Mouse (Mus musculus): ENCODE measurements around the gene Msln.

Gene Msln

GRCm38 (mm10) chr17:25754241-25754640, at the start of gene Msln:
Msln (minus strand) TSS chr17:25754378.
- DNase-seq (ENCODE audit: low read depth): no peak

DNA sequence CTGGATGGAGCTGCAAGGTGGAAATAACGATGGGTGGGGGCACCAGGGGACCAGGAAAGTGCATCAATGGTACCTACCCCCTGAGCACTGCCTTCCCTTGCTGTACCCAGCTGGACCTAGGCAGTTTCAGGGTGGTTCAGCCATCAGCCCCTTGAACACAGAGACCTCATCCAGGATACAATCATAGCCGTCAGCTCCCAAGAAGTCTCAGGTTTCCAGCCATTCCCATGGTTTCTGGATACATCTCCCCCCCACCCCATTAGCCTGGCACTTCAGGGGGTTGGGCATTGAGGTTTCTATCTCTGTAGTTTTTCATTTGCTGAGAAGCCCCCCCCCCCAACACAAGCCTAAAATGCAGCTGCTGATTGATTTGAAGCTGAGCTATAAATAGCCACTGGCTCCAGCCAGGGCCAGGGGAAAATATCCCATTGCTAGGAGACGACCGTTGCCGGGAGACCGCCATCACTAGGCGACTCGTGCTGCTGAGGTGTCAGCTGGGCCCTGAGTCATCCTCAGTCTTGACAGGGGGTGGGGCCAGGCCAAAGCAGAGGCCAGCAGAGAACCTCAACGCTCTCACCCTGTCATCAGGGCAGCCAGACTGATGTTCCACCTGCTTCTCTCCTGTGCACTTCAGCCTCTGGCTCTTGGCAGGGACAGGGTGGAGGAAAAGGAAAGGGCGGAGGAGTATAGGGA, 48.8 kb upstream of the Msln start:
- DNase-seq (ENCODE audit: low read depth): no peak

- peak; percentile 74 for DNase-seq (ENCODE audit: low read depth)
Measured at GRCm38 (mm10) chr17:25801029-25801428, 46.9 kb upstream of the Msln start.

GRCm38 (mm10) chr17:25796951-25797369, 42.8 kb upstream of the Msln start, which contains the start of gene Metrn:
Metrn (minus strand) TSS chr17:25797136.
- DNase-seq (ENCODE audit: low read depth): peak; percentile 86

DNA sequence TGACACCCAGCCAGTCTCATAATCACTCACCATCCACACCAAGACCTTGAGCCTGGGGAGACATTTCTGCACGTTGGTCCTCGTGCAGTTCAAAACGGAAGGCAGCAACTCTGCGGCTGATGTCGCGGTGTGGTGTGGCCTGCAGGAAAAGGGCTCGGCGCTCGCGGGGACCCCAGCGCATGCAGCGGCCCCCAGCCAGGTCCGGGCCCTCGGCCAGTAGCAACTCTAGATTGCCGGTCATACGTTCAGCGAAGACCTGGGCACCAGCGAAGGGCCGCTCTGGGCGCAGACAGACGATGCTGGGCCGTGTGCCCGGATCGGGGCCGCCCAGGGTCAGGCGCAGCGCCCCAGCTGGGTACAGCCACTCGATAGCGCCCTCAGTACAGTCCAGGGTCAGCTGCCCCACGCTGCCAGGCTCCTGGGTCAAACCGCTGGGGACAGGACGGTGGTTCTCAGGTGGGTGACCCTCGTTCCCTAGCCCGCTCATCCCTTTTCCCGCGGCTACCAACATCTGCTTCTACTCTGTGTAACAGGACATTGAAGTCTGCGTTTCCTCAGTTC, 42.1 kb upstream of the Msln start:
- DNase-seq (ENCODE audit: low read depth): no peak

DNA sequence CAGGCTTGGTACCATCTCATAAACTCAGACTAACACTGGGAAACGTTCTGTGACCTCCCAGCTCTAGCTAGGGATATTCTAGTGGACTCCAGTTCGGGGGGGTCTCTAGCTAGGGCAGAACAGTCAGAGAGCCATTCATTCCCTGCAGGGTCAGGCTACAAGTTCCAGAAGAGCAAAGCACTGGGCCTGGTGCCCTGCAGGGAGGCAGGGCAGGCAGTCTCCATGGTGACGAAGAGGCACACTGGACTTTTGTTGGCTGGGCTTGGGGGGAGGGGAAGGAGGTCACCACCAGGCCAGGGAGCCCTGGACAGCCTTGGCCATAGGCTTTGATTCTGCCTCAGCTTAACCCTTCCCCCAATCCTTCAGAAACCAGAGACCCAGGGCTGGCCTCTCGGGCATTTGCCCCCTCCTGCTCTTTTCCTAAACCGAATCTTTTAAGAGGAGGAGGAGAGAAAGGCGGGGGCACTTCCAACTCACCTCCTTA, 41.5 kb upstream of the Msln start, which contains the start of gene AC134908.4:
AC134908.4 (minus strand) TSS at position 51 of the 484 bp plus-strand sequence.
- no peak for DNase-seq (ENCODE audit: low read depth)

DNA sequence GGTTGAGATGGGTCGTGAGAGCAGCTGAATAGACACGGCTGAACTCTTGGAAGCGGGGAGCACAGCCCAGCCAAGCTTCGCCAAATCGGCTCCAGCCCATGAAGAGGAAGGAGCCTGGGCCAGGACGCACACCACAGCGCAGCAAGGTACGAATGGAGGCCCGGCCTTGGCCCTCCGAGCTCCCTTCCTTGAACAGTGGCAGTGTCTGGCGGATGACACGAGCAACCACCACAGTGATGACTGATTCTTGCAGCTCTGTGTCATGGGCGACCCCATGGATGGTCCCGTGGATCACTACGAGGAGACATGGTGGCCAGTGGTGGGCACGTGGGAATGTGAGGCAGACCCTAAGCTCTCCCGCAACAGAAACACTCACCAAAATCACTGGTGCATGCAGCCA, 40.8 kb upstream of the Msln start:
- DNase-seq (ENCODE audit: low read depth): no peak

DNA sequence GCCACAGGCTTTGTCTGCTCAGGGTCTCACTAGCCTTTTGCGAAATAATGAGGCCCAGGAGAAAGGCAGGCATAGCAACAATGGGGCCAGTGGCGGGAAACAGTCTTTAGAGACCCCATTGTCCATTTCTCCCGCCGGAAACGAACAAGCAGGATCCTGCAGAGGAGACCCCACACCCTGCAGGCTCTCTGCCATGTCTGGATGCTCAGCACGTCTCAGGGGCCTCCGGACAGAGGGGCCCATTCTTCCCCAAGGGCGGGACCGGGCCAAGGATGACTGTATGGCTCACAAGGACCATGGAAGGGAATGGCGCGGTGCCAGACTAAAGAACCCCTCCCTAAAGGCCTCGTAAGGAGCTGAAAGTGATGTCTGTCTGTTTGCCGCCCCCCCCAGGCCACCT, 40.0 kb upstream of the Msln start:
- DNase-seq (ENCODE audit: low read depth): no peak

GRCm38 (mm10) chr17:25792615-25793014, 38.4 kb upstream of the Msln start, which contains the start of gene Fam173a:
Fam173a (minus strand) TSS chr17:25792901.
- DNase-seq (ENCODE audit: low read depth): peak; percentile 58

DNA sequence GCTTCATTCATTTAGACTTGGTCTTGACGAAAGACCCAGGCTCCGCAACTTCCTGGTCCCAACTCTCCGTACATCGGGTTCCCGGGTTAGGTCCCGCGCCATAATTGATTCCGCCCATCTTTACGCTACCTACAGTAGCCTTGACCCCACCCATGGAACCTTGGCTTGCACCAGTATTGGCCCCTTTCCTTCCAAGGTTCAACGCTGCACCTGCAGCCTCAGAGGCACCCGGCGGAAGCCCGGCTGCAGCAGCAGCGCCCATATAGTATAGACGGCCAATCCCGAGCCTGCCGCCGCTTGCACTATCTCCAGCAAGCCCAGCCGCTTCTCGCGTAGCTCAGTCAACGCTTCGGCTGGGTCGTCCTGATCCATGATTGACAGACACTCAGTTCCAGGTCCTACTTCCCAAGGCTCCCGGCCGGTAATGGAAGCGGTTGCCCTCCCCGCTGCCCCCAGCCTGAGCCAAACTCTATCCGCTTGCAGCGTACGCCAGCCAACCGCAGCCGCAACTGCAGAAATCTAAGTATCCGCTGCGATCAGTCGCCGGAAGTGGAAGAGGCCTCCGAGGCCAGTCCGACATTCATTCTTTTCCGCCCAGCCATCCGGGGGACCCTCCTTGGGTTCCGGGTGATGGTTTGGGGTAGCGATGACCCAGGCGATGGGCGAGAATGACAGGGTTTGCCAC, 37.8 kb upstream of the Msln start:
- DNase-seq (ENCODE audit: low read depth): peak; percentile 86

DNA sequence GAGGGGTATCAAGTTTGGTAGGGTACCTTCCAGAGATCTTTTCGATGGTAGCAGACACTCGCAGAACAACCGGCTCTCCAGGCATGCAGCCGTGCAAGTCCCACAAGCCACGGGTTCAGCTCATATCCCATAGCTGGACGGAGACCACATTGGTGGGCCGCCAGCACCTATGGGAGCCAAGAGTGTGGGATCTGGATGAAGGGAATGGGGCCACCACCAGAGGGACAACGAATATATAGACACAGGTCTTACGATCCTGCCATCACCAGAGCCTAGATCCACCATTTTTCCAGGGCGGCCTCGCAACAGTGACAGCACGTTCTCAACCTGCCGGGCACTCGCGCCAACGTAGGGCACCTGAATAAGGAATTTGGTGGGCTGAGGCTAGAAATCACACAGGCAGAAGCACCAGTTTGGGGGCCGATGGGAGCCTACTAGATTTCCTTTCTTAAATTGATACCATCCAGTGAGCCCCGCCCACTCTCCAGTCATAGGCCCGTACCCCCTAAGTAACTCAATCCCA, 37.2 kb upstream of the Msln start:
- no peak for DNase-seq (ENCODE audit: low read depth)

- DNase-seq (ENCODE audit: low read depth): no peak
Measured at GRCm38 (mm10) chr17:25786781-25787504, 32.8 kb upstream of the Msln start.

- DNase-seq (ENCODE audit: low read depth): no peak
Measured at GRCm38 (mm10) chr17:25786280-25786679, 32.1 kb upstream of the Msln start, which contains the start of gene Ccdc78. Ccdc78 (plus strand) TSS chr17:25786580.

DNA sequence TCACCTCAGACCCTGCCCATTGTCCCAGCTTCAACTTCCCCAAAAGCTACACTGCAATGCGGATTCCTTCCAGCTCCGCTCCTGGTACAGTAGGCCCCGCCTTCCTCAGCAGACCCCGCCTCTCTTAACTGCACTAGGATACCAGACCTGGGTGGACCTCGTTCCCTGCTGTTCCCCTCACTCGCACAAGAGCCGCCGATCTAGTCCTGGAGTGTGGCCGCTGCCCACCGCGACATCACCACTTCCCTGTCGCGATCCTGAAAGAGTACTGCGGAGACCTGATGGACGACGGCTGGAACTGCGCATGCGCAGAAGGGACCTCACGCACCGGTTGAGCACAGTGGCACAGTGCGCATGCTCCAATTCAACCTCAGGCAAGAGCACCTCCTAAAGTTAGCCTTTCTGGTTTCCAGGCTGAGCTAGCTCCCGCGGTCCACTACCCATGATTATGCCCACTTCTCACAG, 31.1 kb upstream of the Msln start, which contains the start of gene Haghl:
Haghl (minus strand) TSS at position 393 of the 465 bp plus-strand sequence.
- peak; percentile 97 for DNase-seq (ENCODE audit: low read depth)

GRCm38 (mm10) chr17:25783861-25784574, 29.8 kb upstream of the Msln start:
- no peak for DNase-seq (ENCODE audit: low read depth)

GRCm38 (mm10) chr17:25783086-25783485, 28.9 kb upstream of the Msln start:
- no peak for DNase-seq (ENCODE audit: low read depth)

GRCm38 (mm10) chr17:25781339-25781738, 27.2 kb upstream of the Msln start:
- no peak for DNase-seq (ENCODE audit: low read depth)

DNA sequence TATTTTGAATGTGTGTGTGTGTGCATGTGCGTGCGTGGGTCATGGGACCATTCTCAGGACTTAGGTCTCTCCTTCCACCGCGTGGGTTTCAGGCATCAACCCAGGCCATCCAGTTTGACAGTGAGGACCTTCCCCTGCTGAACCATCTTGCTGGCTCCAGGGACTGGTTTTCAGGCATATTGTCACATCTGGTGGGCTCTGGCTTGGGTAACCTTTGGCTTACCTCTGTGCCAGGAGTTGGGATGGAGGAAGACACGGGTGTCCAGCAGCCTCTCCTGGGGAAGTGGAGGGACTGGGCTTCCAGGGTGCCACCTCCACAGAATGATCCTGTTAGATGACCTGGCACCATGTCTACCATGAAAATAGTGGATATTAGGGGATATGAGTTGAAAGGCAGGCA, 23.8 kb upstream of the Msln start:
- DNase-seq (ENCODE audit: low read depth): no peak

DNA sequence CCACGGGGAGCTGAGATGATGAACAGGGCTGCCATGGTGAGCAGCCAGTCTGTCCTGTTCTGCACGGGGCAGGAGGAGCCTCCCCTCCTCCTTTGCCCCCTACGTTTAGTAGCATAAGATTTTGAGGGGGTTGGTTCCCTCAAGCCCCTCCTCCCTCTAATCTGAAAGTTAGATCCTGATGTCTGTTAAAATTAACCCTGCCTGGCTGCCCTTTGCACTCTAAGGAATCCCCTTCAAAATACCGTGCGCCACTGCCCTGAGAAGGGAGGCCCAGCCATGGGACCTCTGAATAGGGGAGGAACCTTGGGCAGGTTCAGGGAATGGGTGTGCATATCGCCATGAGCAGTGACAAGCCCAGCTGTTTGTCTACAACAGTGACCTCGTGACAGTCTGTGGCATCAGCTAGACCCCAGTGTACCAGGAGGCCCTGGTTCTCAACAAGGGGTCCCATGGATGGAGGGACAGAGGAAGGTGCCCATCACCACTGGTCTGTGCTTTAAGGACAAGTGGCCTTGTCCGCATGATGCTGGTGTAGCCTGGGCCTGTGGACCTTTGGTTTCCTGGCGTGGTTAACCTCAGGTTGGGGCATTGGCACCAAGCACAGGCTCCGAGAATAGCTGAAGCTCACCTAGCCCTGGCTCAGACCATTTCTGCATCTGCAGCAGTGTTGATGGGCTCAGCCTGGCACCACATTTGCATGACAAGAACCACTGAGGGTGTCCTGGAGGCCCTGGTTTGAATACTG, 21.3 kb upstream of the Msln start:
- DNase-seq (ENCODE audit: low read depth): no peak

GRCm38 (mm10) chr17:25773549-25774120, 19.5 kb upstream of the Msln start, which contains the start of gene Narfl:
Narfl (plus strand) TSS chr17:25773776.
- DNase-seq (ENCODE audit: low read depth): peak; percentile 98
